Mouse (Mus musculus): ENCODE measurements at regions not wholly inside any gene's neighbourhood (a gene's known extent, or its start where the extent isn't known, plus 50 kb on each side); places are given as distances from the start of the nearest gene placed in this dataset.

GRCm38 (mm10) chr4:75636627-75637026, 358.5 kb upstream of the Dmac1 start:
- dilution Hi-C loops (cut with MboI; ENCODE audit: extremely low pct_ligation_motif_present, extremely low pct_unique_long_range_greater_than_20kb, low sequenced_read_pairs) (no loop called here), in situ Hi-C loops (cut with MboI; ENCODE audit: low pct_ligation_motif_present, low pct_unique_long_range_greater_than_20kb, low sequenced_read_pairs) (no loop called here)

GRCm38 (mm10) chr4:75589901-75590300, 311.8 kb upstream of the Dmac1 start:
- Histone ChIP-seq H3K27me3 (replicated peaks) (no peaks in the 10 kb centered on the region), H3K4me1 (ENCODE audit: control insufficient read depth in 1 of 2, insufficient read depth in 2 of 2) (no peaks in the 10 kb centered on the region), H3K9me3 (replicated peaks; ENCODE audit: low read length) (peaks cover 24% of the 10 kb centered on the region), H3K36me3 (replicated peaks in 1 of 2; ENCODE audit: control insufficient read depth in 1 of 2, insufficient read depth in 1 of 2, low read length in 1 of 2) (no peaks in the 10 kb centered on the region), H3K9ac (ENCODE audit: insufficient read depth, low read depth) (no peak overlapping the region), H3K4me2 (ENCODE audit: insufficient read depth, low read depth, poor library complexity, severe bottlenecking) (no peak overlapping the region), H3K27ac (ENCODE audit: insufficient read depth, low read depth) (no peak overlapping the region), H3K79me2 (replicated peaks; ENCODE audit: control insufficient read depth, extremely low read depth, insufficient read depth, poor library complexity, severe bottlenecking) (no peaks in the 10 kb centered on the region), H3K4me3 (replicated peaks in 1 of 3; ENCODE audit: low read depth in 2 of 3, low read length in 2 of 3, poor library complexity in 1 of 3) (no peak overlapping the region)
- TF ChIP-seq MAFK (IDR thresholded peaks at IDR 0.05; ENCODE audit: insufficient replicate concordance, low read length) (no peak), ETS1 (conservative IDR thresholded peaks at IDR 0.05; ENCODE audit: low read depth, low read length) (no peak), ZMIZ1 (IDR thresholded peaks at IDR 0.05; ENCODE audit: low read depth, low read length) (no peak), CHD2 (IDR thresholded peaks at IDR 0.05; ENCODE audit: low read length) (no peak), JUND (conservative IDR thresholded peaks at IDR 0.05; ENCODE audit: low read depth, low read length) (no peak), GABPA (IDR thresholded peaks at IDR 0.05; ENCODE audit: insufficient replicate concordance, low read depth, low read length) (no peak), MEF2A (IDR thresholded peaks at IDR 0.05; ENCODE audit: borderline replicate concordance, low read depth, low read length) (no peak), CHD1 (IDR thresholded peaks at IDR 0.05; ENCODE audit: low read depth, low read length) (no peak), TBP (conservative IDR thresholded peaks at IDR 0.05; ENCODE audit: low read depth, low read length) (no peak), UBTF (IDR thresholded peaks at IDR 0.05; ENCODE audit: low read depth, low read length) (no peak), SIN3A (IDR thresholded peaks at IDR 0.05; ENCODE audit: low read length) (no peak), USF2 (conservative IDR thresholded peaks at IDR 0.05; ENCODE audit: low read depth, low read length) (no peak)
- DNase-seq (ENCODE audit: extremely low read depth), result no peak
- in situ Hi-C loops (cut with MboI; ENCODE audit: low pct_ligation_motif_present, low pct_unique_long_range_greater_than_20kb, low sequenced_read_pairs) (no loop called here), dilution Hi-C loops (cut with MboI; ENCODE audit: extremely low pct_ligation_motif_present, extremely low pct_unique_long_range_greater_than_20kb, low sequenced_read_pairs) (no loop called here)

More at GRCm38 (mm10) chr4:75636627-75637026, 358.5 kb upstream of the Dmac1 start:
- peaks cover 16% of the 10 kb centered on the region for H3K9me3 ChIP-seq (replicated peaks; ENCODE audit: low read length)
- H3K36me3 ChIP-seq (replicated peaks in 1 of 2; ENCODE audit: control insufficient read depth in 1 of 2, insufficient read depth in 1 of 2, low read length in 1 of 2), result no peaks in the 10 kb centered on the region
- no peak overlapping the region for H3K9ac ChIP-seq (ENCODE audit: insufficient read depth, low read depth)
- no peaks in the 10 kb centered on the region for H3K79me2 ChIP-seq (replicated peaks; ENCODE audit: control insufficient read depth, extremely low read depth, insufficient read depth, poor library complexity, severe bottlenecking)
- H3K4me3 ChIP-seq (replicated peaks in 1 of 3; ENCODE audit: low read depth in 2 of 3, low read length in 2 of 3, poor library complexity in 1 of 3), result no peak overlapping the region
- no peak overlapping the region for H3K27ac ChIP-seq (ENCODE audit: insufficient read depth, low read depth)
- H3K4me2 ChIP-seq (ENCODE audit: insufficient read depth, low read depth, poor library complexity, severe bottlenecking), result no peak overlapping the region
- no peak for DNase-seq (ENCODE audit: extremely low read depth)
- H3K4me1 ChIP-seq (ENCODE audit: control insufficient read depth in 1 of 2, insufficient read depth in 2 of 2), result no peaks in the 10 kb centered on the region
- TF ChIP-seq JUN (IDR thresholded peaks at IDR 0.05; ENCODE audit: insufficient read depth, low read depth, low read length) (no peak), GABPA (IDR thresholded peaks at IDR 0.05; ENCODE audit: insufficient replicate concordance, low read depth, low read length) (no peak), MEF2A (IDR thresholded peaks at IDR 0.05; ENCODE audit: borderline replicate concordance, low read depth, low read length) (no peak), KAT2A (IDR thresholded peaks at IDR 0.05; ENCODE audit: insufficient replicate concordance, low read length) (no peak), POLR2AphosphoS2 (IDR thresholded peaks at IDR 0.05; ENCODE audit: low read depth, low read length) (no peak), NRF1 (IDR thresholded peaks at IDR 0.05; ENCODE audit: low read depth, low read length) (no peak), MAX (IDR thresholded peaks at IDR 0.05; ENCODE audit: low read length) (no peak), USF1 (IDR thresholded peaks at IDR 0.05; ENCODE audit: low read depth, low read length) (no peak), ZNF384 (IDR thresholded peaks at IDR 0.05; ENCODE audit: low read depth, low read length) (no peak)
- H3K27me3 ChIP-seq (replicated peaks), result no peaks in the 10 kb centered on the region

Data from CH12.LX (cell line).